Comparison of ENCODE assay signal across 21 mouse cellular contexts in the genomic region with DNA sequence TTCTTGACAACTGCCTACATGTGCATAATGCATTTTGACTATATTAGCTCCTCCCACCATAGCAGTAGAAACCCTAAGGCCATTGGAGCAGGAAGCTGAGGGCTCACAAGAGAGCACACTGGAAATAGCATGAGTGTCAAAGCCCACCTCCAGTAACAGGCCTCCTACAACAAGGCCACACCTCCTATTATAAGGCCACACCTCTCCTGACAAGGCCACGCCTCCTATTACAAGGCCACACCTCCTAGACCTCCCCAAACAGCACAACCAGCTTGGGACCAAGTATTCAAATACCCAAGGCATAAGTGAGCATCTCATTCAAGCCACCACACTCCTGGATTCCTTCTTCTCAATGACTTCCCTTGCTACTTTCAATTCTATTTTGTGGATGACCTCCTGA. TPM values are rescaled to one million over a fixed set of nuclear protein-coding genes. Genes with fewer than 3 reads are reported as not detected.
DNase-seq lines count a peak whose midpoint lies in the region; ATAC-seq lines count a peak whose summit lies in the region.
"Had no signal": no experiment of that assay in that cellular context is flagged by ENCODE, and none has a peak within 500 bp of the region (broad histone marks: within the 10 kb centered on the region; RNA-seq: fewer than 3 reads in every experiment).

No protein-coding gene starts in this region.

- H3K9ac ChIP-seq in liver, embryonic 15.5 days = no peak overlapping the region
- H3K9ac ChIP-seq: embryonic facial prominence, embryonic 15.5 days; forebrain, embryonic 13.5 days; hindbrain, embryonic 13.5 days; kidney, embryonic 15.5 days; stomach, embryonic 15.5 days had no signal

- peak; percentile 26 for DNase-seq in thymus, postnatal 25 days
- no peak for DNase-seq in thymus, adult 18-20 months
- DNase-seq in right cerebral cortex, postnatal 25 days = no peak
- no peak for DNase-seq in layer of hippocampus, adult 18-20 months (ENCODE audit: low spot score in 2 of 2)
- no peak for DNase-seq in cerebellum, adult 11 months
- DNase-seq: adrenal gland, postnatal 25 days; cerebellum, postnatal 10 days; embryo, embryonic 11 days; layer of hippocampus, postnatal 36 days; left cerebral cortex, postnatal 4 days; lung, adult 18-20 months; spleen, adult 18-20 months had no signal

- 0 out of 2 replicates have a peak, but pooled peaks have one; percentile 11 for ATAC-seq in erythroblast, adult 5-6 weeks (replicated peaks; ENCODE audit: low FRiP score, poor library complexity, severe bottlenecking)
- no peak for ATAC-seq in liver, embryonic 15.5 days (ENCODE audit: insufficient read depth)
- ATAC-seq: forebrain, embryonic 13.5 days had no signal

- 0 out of 2 replicates have a peak overlapping the region, but pooled peaks have one; percentile 71 for H3K4me2 ChIP-seq in liver, embryonic 15.5 days
- H3K4me2 ChIP-seq: embryonic facial prominence, embryonic 15.5 days; forebrain, embryonic 13.5 days; hindbrain, embryonic 13.5 days; kidney, embryonic 15.5 days; midbrain, embryonic 11.5 days; stomach, embryonic 15.5 days had no signal

- 52% methylated on average over 1 of the region's 1 CpGs for WGBS in liver, embryonic 15.5 days (ENCODE audit: insufficient replicate concordance)

- peaks cover 83% of the 10 kb centered on the region for H3K4me1 ChIP-seq in liver, embryonic 15.5 days (replicated peaks)

- H3K36me3 ChIP-seq in liver, embryonic 15.5 days (replicated peaks) = no peaks in the 10 kb centered on the region
- H3K36me3 ChIP-seq: embryonic facial prominence, embryonic 15.5 days; hindbrain, embryonic 13.5 days; kidney, embryonic 15.5 days; stomach, embryonic 15.5 days had no signal

- H3K27ac ChIP-seq in liver, embryonic 15.5 days (replicated peaks) = peak overlapping the region; percentile 100
- H3K27ac ChIP-seq: embryonic facial prominence, embryonic 15.5 days; forebrain, embryonic 13.5 days; kidney, embryonic 15.5 days; stomach, embryonic 15.5 days had no signal

- no peaks in the 10 kb centered on the region for H3K9me3 ChIP-seq in liver, embryonic 15.5 days (replicated peaks)
- H3K9me3 ChIP-seq: embryonic facial prominence, embryonic 15.5 days; forebrain, embryonic 13.5 days; hindbrain, embryonic 13.5 days; kidney, embryonic 15.5 days; stomach, embryonic 15.5 days had no signal

- no peaks in the 10 kb centered on the region for H3K27me3 ChIP-seq in liver, embryonic 15.5 days
- H3K27me3 ChIP-seq: embryonic facial prominence, embryonic 15.5 days; kidney, embryonic 15.5 days; stomach, embryonic 15.5 days had no signal

- H3K4me3 ChIP-seq in liver, embryonic 15.5 days (replicated peaks) = no peak overlapping the region
- H3K4me3 ChIP-seq: embryonic facial prominence, embryonic 15.5 days; forebrain, embryonic 13.5 days; hindbrain, embryonic 13.5 days; kidney, embryonic 15.5 days; stomach, embryonic 15.5 days had no signal

RNA-seq across cellular contexts. Expression of gene Cldn10, which starts 6.5 kb away (rescaled TPM):
- 1.9 TPM in 1 of 2 replicates, not detected in the other for total RNA-seq in erythroblast, adult 5-6 weeks (2015; ENCODE audit: low replicate concordance)
- 2.0 TPM in 1 of 2 replicates, not detected in the other for total RNA-seq in erythroblast, adult 5-6 weeks (2017; ENCODE audit: low replicate concordance)
- polyA plus RNA-seq in liver, embryonic 15.5 days (2015; fragmentation: Nextera tagmentation; extraction: Ambion mirVana) = 0.30 and 0.99 TPM in 2 replicates
- 10 to 100 TPM; 32.6 to 39.8 TPM for total RNA-seq in layer of hippocampus, adult 18-20 months (2021)
- polyA plus RNA-seq: G1E had no signal

Comparison
In these comparisons a context has a peak if more than half of its experiments do, and no peak if none do; other contexts are left out.
1. RNA of gene Cldn10, which starts 6.5 kb away (total RNA-seq): 32.6 to 39.8 TPM in layer of hippocampus, adult 18-20 months; 1.9 to 2.0 TPM in erythroblast, adult 5-6 weeks; every median in the first group is over 10 times any median in the second.